Mouse (Mus musculus) E14TG2a.4 (cell line): ENCODE data around the gene Slc12a7.

ENCODE experiments used
- CTCF ChIP-seq: conservative IDR thresholded peaks from 2 replicates; pipeline ENCODE4 v1.5.1; 2014; ENCODE audit warnings: low read length
- NANOG ChIP-seq: IDR thresholded peaks from 2 replicates; pipeline ENCODE4 v1.6.1; 2014; ENCODE audit warnings: borderline replicate concordance, low read length, mixed read lengths
- POU5F1 ChIP-seq: IDR thresholded peaks from 2 replicates; pipeline ENCODE4 v1.6.1; 2014; ENCODE audit warnings: low read length, borderline replicate concordance

- TF ChIP-seq CTCF: no peak
- TF ChIP-seq NANOG: no peak
- TF ChIP-seq POU5F1: no peak
These were observed 3.0 kb downstream of the Slc12a7 start for GRCm38 (mm10) chr13:73735928-73736327.
